Mouse (Mus musculus) limb, embryonic 14.5 days (tissue): ENCODE data around the gene Sgtb. TPM values are rescaled to one million over a fixed set of nuclear protein-coding genes. Genes with fewer than 3 reads are reported as not detected.
A peak's percentile ranks its signal among the peaks of the same experiment; 100 is the strongest.

Experiments used
- ATAC-seq: fragments of 200-750 bp; cut with Nextera tagmentation; 2 replicates; pipeline ENCODE4 v1.8.0; 2017; ENCODE audit warnings: low read depth, moderate number of reproducible peaks, moderate TSS enrichment; ENCODE audit not compliant: low FRiP score
- DNase-seq: peaks from one replicate; pipeline ENCODE4 v3.0.0-alpha.2; 2015; ENCODE audit warnings: low spot score
- H3K27ac ChIP-seq: fragments of 300-500 bp; sonication (generic); replicated peaks from 2 replicates; pipeline ENCODE4 v1.5.1; 2014; ENCODE audit warnings: low read depth, mild to moderate bottlenecking, low read length, moderate library complexity, mixed read lengths
- H3K27me3 ChIP-seq: fragments of 300-500 bp; sonication (generic); 2 replicates; pipeline ENCODE4 v1.6.1; 2014; ENCODE audit warnings: low read length, mixed read lengths; ENCODE audit not compliant: control insufficient read depth, insufficient read depth
- H3K36me3 ChIP-seq: fragments of 300-500 bp; sonication (generic); 2 replicates; pipeline ENCODE4 v1.6.1; 2014; ENCODE audit warnings: mild to moderate bottlenecking, low read length, moderate library complexity, mixed read lengths; ENCODE audit not compliant: control insufficient read depth, insufficient read depth
- H3K4me1 ChIP-seq: fragments of 300-500 bp; sonication (generic); 2 replicates; pipeline ENCODE4 v1.6.1; 2014; ENCODE audit warnings: antibody characterized with exemption, low read length, mixed read lengths; ENCODE audit not compliant: control insufficient read depth, insufficient read depth
- H3K4me2 ChIP-seq: fragments of 300-500 bp; sonication (generic); replicated peaks from 2 replicates; pipeline ENCODE4 v1.6.1; 2014; ENCODE audit warnings: low read depth, mild to moderate bottlenecking, low read length, moderate library complexity; ENCODE audit not compliant: severe bottlenecking
- H3K4me3 ChIP-seq: fragments of 300-500 bp; sonication (generic); replicated peaks from 2 replicates; pipeline ENCODE4 v1.5.1; 2014; ENCODE audit warnings: low read length
- H3K9ac ChIP-seq: fragments of 300-500 bp; sonication (generic); 2 replicates; pipeline ENCODE4 v1.6.1; 2014; ENCODE audit warnings: mild to moderate bottlenecking, low read depth, low read length, moderate library complexity; ENCODE audit not compliant: severe bottlenecking
- H3K9me3 ChIP-seq: fragments of 300-500 bp; sonication (generic); 2 replicates; pipeline ENCODE4 v1.6.1; 2016; ENCODE audit warnings: low read length; ENCODE audit not compliant: control insufficient read depth
- POLR2A ChIP-seq: fragments of 200-500 bp; IDR thresholded peaks from 2 replicates; pipeline ENCODE4 v1.8.0; 2012; ENCODE audit warnings: inconsistent platforms, mild to moderate bottlenecking, moderate library complexity, borderline replicate concordance; ENCODE audit not compliant: insufficient read depth, insufficient read length; ENCODE audit errors: extremely low read depth
- WGBS: fragments of 180-500 bp; shearing (Covaris S2); extraction: QIAGEN DNeasy Blood & Tissue Kit; methylation state at CpG from one replicate; pipeline ENCODE4 v1.1.7; 2014; 5-methylcytosine and 5-hydroxymethylcytosine counted together
- polyA plus RNA-seq, 2 experiments: library from polyadenylated mRNA; depleted of rRNA in 1 of 2; stranded (reverse) in 1 of 2; unstranded in 1 of 2; fragments of >200 nt; fragmentation: Nextera tagmentation in 1 of 2; extraction: Ambion mirVana in 1 of 2; gene quantifications; 2 replicates each; pipeline versions ENCODE4 v1.2.1 to v1.2.3; 2012 to 2014

Sgtb gene
- polyA plus RNA-seq, 2 experiments = 5.9 to 7.5 TPM

GRCm38 (mm10) chr13:104110526-104110925, 985 bp downstream of the Sgtb start:
- H3K4me3 ChIP-seq = peak overlapping the region; percentile 80
- H3K4me1 ChIP-seq = peaks cover 4% of the 10 kb centered on the region; the same call in 1 of the 2 replicates
- H3K9me3 ChIP-seq = no peaks in the 10 kb centered on the region
- no peak for TF ChIP-seq POLR2A
- H3K36me3 ChIP-seq = no peaks in the 10 kb centered on the region
- H3K9ac ChIP-seq = peak overlapping the region; percentile 62
- ATAC-seq = no peak
- no peak for DNase-seq
- no peak overlapping the region for H3K27ac ChIP-seq
- WGBS = 55% methylated on average over 7 of the region's 7 CpGs
- H3K27me3 ChIP-seq = no peaks in the 10 kb centered on the region
- H3K4me2 ChIP-seq = peak overlapping the region; percentile 100

DNA sequence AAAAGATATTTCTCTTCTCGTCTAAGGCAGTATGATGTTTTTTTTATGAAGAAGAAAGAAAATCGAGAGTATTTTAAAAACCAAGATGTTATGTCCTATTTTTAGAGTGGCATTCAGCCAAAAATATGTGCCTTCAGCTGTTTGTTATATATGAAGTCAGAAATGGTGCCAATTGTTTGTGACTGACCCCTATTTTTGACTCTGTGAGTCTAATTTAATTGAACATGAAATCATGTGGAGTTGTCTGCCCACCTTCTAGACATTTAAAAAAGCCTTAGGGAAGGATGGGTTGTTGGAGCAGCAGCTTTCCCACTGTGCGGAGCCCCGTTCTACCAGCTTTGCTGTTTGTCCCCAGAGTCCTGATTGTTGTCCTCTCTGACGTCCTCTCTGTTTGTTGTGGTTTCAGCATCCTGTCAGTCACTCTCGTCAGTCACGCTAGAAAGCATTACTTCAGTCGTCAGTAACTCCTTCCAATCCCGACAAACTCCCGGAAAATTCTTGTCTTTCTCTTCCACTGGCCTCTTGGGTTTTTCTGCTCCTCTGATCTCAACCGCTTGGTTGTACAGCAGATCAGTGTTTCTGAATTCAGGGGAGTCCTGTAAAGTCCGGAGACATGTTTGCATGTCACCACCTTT, 2.8 kb downstream of the Sgtb start:
- H3K9me3 ChIP-seq = no peaks in the 10 kb centered on the region
- H3K4me1 ChIP-seq = peaks cover 4% of the 10 kb centered on the region; the same call in 1 of the 2 replicates
- H3K4me3 ChIP-seq = no peak overlapping the region
- no peak overlapping the region for H3K9ac ChIP-seq
- no peak overlapping the region for H3K4me2 ChIP-seq
- no peaks in the 10 kb centered on the region for H3K27me3 ChIP-seq
- ATAC-seq = no peak
- DNase-seq = no peak
- no peaks in the 10 kb centered on the region for H3K36me3 ChIP-seq
- no peak overlapping the region for H3K27ac ChIP-seq
- no peak for TF ChIP-seq POLR2A
- WGBS = 68% methylated on average over 12 of the region's 12 CpGs

- no peak for TF ChIP-seq POLR2A
- Histone ChIP-seq H3K4me1 (no peaks in the 10 kb centered on the region), H3K36me3 (peaks cover 3% of the 10 kb centered on the region; the same call in 1 of the 2 replicates), H3K27me3 (no peaks in the 10 kb centered on the region), H3K9ac (no peak overlapping the region), H3K27ac (no peak overlapping the region), H3K9me3 (no peaks in the 10 kb centered on the region), H3K4me2 (no peak overlapping the region), H3K4me3 (no peak overlapping the region)
- DNase-seq (no peak), ATAC-seq (no peak)
- WGBS = 95% methylated on average over 4 of the region's 4 CpGs
Observed at GRCm38 (mm10) chr13:104113782-104114181, 4.2 kb downstream of the Sgtb start.

DNA sequence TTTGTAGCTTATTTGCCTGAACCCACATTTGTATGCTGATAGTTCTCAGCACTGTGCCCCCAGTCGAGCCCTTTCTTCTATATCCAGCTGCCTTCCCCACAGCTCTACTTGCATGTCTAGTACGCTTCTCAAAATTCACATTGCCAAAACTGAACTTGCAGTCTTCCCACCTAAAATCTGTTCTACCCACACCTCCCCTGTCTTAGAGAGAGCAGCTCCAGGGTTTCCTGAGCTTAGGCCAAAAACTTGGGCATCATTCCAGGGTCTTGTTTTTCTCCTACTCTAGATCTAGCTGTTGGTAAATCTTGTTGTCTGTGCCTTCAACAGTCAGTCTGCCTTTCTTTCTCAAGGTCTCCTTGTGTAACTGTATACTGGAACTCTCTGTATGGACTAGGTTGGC, 5.3 kb downstream of the Sgtb start:
- no peak for TF ChIP-seq POLR2A
- Histone ChIP-seq H3K36me3 (peaks cover 11% of the 10 kb centered on the region; the same call in 1 of the 2 replicates), H3K4me3 (no peak overlapping the region), H3K27ac (no peak overlapping the region), H3K9me3 (no peaks in the 10 kb centered on the region), H3K4me2 (no peak overlapping the region), H3K9ac (no peak overlapping the region), H3K27me3 (no peaks in the 10 kb centered on the region), H3K4me1 (no peaks in the 10 kb centered on the region)
- no peak for DNase-seq
- 88% methylated on average over 2 of the region's 2 CpGs for WGBS
- ATAC-seq = no peak

DNA sequence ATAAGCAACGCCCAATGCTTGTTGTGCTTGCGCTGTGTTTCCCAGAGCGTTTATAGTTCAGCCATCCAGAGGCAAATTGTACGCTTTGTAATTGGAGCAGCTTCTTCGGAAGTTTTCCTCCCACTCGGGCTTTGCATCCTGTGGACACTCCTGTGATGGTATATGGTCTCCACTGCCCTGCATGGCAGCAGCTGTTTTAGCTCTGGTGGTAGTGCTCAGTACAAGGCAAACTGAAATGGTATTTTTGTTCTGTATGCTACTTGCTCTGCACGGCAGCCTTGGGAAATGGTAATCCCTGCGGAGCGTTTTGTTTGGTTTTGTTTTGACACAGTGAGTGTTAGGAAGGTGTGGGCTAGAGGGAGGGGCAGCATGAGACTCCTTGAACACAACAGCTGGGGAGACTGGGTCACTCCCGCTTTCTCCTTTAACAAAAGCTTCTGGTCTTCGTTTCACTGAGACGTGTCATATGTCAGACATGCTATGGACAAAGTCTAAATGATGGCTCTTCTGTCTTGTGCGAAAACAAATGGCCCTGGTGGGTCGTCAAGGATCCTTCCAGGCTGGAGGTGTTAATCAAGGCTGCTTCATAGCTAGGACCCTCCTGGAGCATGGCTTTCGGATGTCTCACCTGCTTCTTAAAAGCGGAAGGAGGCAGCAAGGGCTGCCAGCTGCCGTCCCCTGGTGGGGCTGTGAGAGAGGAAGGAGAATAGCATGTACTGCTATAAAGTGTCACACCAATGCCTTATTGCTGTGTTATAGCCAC, 12.7 kb downstream of the Sgtb start:
- ATAC-seq (peak; percentile 47; the same call in 1 of the 2 replicates), DNase-seq (no peak)
- Histone ChIP-seq H3K4me1 (no peaks in the 10 kb centered on the region), H3K27ac (no peak overlapping the region), H3K9ac (no peak overlapping the region), H3K4me2 (no peak overlapping the region), H3K36me3 (peaks cover 14% of the 10 kb centered on the region; the same call in 1 of the 2 replicates), H3K9me3 (no peaks in the 10 kb centered on the region), H3K4me3 (no peak overlapping the region), H3K27me3 (no peaks in the 10 kb centered on the region)
- TF ChIP-seq POLR2A = no peak
- WGBS = 50% methylated on average over 17 of the region's 17 CpGs
